Mouse (Mus musculus) small intestine, adult 2 months (tissue): Measurements from ENCODE around the gene Vrk1.
A peak's percentile ranks its signal among the peaks of the same experiment; 100 is the strongest.

Experiments used
- CTCF ChIP-seq: fragments of 200-500 bp; IDR thresholded peaks from 2 replicates; pipeline ENCODE4 v1.5.1; 2012; ENCODE audit warnings: low read depth, mild to moderate bottlenecking, control low read depth, inconsistent platforms, low read length, moderate library complexity, mixed read lengths; ENCODE audit not compliant: insufficient replicate concordance, insufficient read length; ENCODE audit errors: extremely low read depth
- POLR2A ChIP-seq: fragments of 200-500 bp; IDR thresholded peaks from 2 replicates; pipeline ENCODE4 v1.6.1; 2012; ENCODE audit warnings: low read depth, mild to moderate bottlenecking, control low read depth, inconsistent platforms, low read length, moderate library complexity

DNA sequence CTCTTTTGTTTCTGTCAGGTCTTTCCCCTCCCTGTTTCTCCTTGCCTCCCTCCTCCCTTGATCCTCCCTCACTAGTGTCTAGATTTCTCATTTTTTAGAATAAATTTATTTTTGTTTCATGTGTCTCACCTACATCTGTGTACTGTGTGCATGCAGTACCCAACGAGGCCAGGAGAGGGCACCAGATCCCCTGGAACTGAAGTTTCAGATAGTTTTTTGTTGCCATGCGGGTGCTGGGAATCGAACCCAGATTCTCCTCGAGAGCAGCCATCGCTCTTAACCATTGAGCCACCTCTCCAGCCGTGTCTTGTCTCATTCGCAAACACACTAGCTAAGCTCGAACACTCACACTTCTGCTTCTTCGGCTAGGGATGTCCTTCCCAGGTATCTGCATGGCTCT, 26.5 kb upstream of the Vrk1 start:
- TF ChIP-seq CTCF: peak; percentile 49; the same call in 1 of the 2 replicates
- TF ChIP-seq POLR2A: no peak
